Mouse (Mus musculus): Measurements from ENCODE around the gene Mcm8. TPM values are rescaled to one million over a fixed set of nuclear protein-coding genes. Genes with fewer than 3 reads are reported as not detected.

Mcm8 gene
- total RNA-seq, 2 experiments from 2014 or later = 1.9 TPM

DNA sequence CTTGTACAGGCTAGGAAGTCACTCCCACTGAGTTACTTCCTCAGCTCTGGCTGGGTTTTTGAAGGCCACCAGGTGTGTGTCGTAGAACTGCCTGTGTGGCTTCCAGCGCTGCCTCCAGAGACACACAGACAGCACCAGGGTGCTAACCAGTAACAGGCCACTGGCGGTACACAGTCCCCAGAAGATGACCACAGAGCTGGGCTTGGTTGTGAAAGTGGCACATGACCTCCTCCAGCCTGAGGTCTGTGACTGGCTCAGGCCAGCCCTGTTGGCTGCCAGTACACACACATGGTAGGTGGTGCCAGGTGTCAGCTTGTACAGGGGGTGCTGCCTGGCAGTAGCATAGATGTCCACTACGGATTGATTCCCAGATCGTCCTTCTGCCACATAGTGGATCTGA is 53.7 kb downstream of the Mcm8 start:
- intact Hi-C loops (cut with DNase I) = no loop called here

DNA sequence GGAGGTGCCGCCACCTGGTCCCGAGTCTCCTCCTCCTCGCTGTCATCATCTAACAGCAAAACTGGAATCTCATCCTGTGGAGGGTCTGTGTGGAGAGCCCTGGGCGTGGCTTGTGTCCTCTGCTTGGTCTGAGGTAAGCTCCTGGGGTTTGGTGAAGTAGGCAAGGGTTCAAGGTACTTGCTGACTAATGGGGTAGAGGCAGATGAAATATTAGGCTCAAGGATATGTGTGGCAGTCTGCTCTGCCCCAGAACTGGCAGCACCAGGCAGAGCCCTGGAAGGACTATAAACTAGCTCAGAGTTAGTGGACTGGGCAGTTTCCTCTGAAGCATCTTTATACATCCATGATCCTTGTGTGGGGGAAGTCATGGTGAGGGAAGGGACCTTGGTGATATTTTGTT is 54.3 kb downstream of the Mcm8 start:
- intact Hi-C loops (cut with DNase I) = no loop called here

More for the DNA sequence above, 53.7 kb downstream of the Mcm8 start:
- DNase-seq (ENCODE audit: low spot score) = no peak

DNA sequence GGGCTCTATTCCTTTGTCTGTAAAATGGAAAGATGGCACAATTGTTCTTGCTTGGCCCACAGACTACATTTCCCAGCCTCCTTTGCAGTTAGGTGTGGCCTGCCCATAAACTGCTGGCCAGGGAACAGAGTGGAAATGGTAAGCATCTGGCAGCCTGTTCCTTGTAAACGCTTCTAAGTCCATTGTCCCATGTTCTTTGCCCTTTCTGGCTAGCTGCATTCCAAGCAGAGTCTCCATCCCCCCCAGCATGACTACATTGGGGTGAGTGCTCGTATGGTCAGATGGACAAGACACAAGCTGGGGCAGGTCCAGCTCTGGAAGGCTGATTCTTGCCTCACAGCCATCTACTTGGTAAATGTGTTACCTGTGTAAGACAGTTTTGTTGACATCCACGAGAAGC is 55.7 kb downstream of the Mcm8 start:
- intact Hi-C loops (cut with DNase I) = no loop called here
- DNase-seq (ENCODE audit: low spot score) = no peak

More for the DNA sequence above, 54.3 kb downstream of the Mcm8 start:
- DNase-seq (ENCODE audit: low spot score) = no peak

DNA sequence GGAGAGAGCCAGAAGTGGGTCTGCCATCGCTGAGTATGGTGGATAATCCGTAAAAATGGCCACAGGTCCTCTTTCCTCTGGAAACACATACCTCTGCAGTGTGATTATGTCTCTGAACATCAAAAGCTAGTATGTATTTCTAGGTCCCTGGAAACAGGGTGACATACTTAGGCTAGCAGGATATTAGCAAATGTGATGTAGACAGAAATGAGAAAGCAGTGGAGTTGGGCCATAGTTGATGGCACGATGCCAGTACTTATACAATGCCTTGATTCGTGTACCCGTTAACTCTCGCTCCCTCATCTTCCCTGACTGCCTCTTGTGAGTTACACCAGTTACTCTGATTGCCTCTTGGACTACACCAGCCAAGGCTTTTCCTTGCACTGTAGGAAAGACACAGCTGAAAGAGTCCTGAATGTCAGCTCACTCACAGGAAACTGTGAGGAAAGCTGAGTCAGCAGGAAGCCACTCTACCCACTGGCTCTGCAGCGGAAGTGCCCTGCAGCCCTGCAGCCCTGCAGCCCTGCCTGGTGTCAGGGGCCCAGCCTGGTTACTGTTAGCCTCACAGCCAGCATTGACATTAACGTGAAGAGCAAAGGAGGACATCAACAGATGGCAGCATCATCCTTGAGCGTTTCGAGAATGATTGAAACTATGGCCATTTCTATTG is 57.9 kb downstream of the Mcm8 start:
- DNase-seq (ENCODE audit: low spot score) = no peak
- intact Hi-C loops (cut with DNase I) = no loop called here

DNA sequence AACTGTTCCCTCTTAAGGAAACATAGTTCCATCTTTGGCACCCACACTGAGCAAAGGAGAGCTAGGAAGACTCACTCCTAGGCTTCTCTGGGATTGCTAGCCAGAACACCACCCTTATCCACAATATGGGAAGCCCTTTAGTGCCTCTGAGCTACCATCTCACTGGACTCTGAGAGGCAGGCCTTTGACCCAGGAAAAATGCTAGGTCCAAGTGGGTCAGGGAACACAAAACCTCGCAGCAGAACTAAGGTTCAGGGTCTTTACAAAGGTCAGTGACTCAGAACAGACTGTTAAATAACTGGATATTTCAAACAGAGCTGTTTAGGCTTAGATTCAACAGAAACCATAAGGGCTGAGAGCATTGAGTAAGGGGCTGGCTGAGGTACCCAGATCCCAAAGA is 61.0 kb downstream of the Mcm8 start:
- no peak for DNase-seq (ENCODE audit: low spot score)
- intact Hi-C loops (cut with DNase I) = no loop called here

DNA sequence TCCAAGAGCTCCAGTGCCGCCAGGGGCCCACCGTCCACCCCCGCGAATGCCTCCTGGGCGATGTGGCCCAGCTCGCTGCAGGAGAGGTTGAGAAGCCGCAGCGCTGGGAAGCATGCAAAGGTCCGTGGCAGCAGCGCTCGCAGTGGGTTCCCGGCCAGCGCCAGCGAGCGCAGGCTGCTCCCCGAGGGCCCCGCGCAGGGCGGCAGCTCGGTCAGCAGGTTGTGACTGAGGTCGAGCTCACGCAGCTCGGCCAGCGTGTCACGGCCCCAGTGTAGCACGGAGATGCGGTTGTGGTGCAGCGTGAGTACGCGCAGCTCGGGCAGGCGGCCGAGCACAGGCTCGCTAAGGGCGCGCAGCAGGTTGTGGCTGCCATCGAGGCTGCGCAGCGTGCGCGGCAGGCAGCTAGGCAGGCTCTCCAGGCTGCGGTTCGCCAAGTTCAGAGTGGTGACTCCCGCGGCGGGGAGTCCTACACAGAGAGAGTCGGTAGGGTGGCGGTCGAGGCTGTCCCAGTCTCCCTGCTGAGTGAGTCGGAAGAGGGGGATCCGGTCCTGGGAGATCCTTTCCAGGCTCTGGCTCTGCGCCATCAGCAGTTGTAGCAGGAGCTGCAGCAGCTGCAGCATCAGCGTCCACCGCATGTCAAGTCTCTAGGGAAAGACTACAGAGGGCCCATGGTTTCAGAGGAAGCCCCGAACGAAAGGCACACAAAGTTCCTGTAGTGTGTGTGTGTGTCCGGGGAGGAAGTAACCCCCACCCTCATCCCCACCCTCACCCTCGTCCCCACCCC is 63.5 kb downstream of the Mcm8 start:
- intact Hi-C loops (cut with DNase I) = no loop called here
- DNase-seq (ENCODE audit: low spot score) = no peak

DNA sequence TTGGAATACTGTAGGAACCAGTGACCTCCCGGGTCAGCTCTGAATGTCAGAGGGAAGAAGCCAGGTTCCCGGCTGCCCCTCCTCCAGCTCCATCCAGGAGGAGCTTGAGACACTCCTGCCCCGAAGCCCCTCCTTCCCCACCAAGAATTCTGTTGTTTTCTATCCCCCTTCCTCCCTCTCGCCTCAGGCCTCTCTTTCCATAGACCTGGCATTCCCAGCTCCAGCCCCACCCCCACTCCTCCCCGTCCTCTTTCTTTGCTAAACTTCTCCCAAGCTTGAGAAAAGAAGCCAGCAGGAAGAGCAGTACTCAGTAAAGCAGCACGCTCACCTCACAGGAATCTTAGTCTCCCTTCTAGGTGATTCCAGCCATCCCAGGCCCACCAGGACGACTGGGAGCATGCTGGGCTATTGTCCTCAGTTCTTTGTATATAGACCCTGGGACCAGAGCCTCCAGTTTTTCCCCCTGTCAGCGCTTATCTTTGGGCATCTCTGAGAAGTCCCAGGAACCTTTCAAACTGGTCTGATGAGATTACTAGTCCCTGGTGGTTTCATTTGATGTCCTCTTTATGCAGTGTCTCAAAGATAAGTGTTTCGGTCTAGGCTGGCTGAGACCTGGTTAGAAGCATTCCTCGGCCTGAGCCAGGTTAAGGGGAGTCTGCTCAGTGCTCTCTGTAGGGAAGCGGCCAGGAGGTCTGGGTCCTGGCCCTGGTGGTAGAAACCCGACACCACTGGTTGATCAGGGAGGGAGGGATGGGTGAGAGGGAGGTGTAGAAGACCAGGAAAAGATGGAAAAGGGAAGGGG is 65.1 kb downstream of the Mcm8 start, which contains the start of gene Lrrn4:
TSS of gene Lrrn4 (minus strand) at position 48 of the 802 bp plus-strand sequence.
- intact Hi-C loops (cut with DNase I) = no loop called here
- no peak for DNase-seq (ENCODE audit: low spot score)

DNA sequence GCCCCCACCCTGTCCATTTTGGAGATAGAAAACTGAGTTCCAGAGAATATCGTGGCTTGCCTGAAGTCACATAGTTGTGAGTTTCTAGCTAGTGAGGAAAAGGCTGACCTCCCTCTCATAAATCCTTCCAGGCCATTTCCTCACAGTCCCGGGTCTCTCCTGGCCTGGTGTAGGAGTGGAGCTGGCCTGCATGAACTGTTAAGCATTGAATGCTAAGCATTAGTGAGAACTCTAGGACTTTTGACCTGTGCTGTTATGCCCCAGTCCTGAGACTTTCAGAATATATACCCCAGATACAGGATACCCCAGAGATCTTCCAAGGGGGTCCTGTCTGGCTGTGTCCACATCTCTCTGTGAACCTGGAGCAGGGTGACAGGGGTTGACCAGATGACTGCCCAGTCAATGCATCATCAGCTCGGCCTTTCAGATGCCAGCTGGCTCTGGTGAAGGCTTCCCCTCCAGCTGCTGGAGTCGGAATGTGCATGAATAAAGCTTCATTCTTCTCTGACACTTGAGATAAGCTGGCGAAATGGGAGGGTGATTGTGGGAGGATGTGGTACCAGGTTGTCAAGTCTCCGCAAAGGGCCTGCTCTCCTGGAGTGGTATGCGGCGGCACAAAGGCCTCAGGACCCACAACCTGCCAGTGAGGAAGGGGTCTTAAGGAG is 68.5 kb downstream of the Mcm8 start:
- DNase-seq (ENCODE audit: low spot score) = no peak
- intact Hi-C loops (cut with DNase I) = no loop called here

DNA sequence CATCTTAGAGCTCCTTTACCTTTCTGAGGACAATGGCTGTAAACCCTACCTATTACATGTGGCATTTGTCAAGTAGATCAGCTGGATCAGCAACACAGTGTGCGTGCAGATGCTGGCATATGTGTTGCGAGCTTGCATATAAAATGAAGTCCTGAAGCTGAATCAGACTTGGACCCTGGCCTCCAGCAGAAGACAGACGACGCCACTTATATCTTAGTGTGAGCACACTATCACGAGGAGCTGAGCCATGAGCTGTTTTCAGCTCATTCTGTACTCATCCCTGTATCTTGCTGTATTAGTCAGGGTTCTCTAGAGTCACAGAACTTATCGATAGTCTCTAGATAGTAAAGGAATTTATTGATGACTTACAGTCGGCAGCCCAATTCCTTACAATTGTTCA is 69.4 kb downstream of the Mcm8 start:
- DNase-seq (ENCODE audit: low spot score) = no peak
- intact Hi-C loops (cut with DNase I) = no loop called here

Other genes with a start within 250 kb of the Mcm8 start
- gene Gpcpd1, start 228.4 kb upstream of the Mcm8 start, total RNA-seq (2021) = 100 to 1,000 TPM; 183 to 239 TPM
- 10 to 100 TPM; 41.5 to 55.2 TPM for gene Shld1, start 129.2 kb upstream of the Mcm8 start, total RNA-seq (2021)
- gene Chgb, start 34.9 kb upstream of the Mcm8 start, total RNA-seq (2021) = under 1 TPM; 0.22 to 0.39 TPM
- 1 to 10 TPM; 5.5 to 6.4 TPM for gene Trmt6, start 86 bp upstream of the Mcm8 start, total RNA-seq (2021)
- 10 to 100 TPM; 18.7 to 19.5 TPM for gene Crls1, start 30.5 kb downstream of the Mcm8 start, total RNA-seq (2021)
- 1 to 10 TPM; 5.5 to 8.2 TPM for gene Lrrn4, start 64.8 kb downstream of the Mcm8 start, total RNA-seq (2021)
- gene Fermt1, start 129.8 kb downstream of the Mcm8 start, total RNA-seq (2021) = not detected